Mouse (Mus musculus) ES-E14 (cell line): ENCODE results near the gene Dolk.

Experiments used
- CHD2 ChIP-seq: IDR thresholded peaks from 2 replicates; pipeline ENCODE4 v1.6.1; 2014; ENCODE audit warnings: mild to moderate bottlenecking, low read depth, low read length, inconsistent platforms
- HCFC1 ChIP-seq: IDR thresholded peaks from 2 replicates; pipeline ENCODE4 v1.6.1; 2012; ENCODE audit warnings: low read length, inconsistent platforms, borderline replicate concordance; ENCODE audit not compliant: insufficient read depth
- ZC3H11A ChIP-seq: IDR thresholded peaks from 2 replicates; pipeline ENCODE4 v1.6.1; 2012; ENCODE audit warnings: low read depth, mild to moderate bottlenecking, inconsistent platforms, low read length, borderline replicate concordance
- ZNF384 ChIP-seq: IDR thresholded peaks from 2 replicates; pipeline ENCODE4 v1.6.1; 2012; ENCODE audit warnings: low read depth, low read length, inconsistent platforms

DNA sequence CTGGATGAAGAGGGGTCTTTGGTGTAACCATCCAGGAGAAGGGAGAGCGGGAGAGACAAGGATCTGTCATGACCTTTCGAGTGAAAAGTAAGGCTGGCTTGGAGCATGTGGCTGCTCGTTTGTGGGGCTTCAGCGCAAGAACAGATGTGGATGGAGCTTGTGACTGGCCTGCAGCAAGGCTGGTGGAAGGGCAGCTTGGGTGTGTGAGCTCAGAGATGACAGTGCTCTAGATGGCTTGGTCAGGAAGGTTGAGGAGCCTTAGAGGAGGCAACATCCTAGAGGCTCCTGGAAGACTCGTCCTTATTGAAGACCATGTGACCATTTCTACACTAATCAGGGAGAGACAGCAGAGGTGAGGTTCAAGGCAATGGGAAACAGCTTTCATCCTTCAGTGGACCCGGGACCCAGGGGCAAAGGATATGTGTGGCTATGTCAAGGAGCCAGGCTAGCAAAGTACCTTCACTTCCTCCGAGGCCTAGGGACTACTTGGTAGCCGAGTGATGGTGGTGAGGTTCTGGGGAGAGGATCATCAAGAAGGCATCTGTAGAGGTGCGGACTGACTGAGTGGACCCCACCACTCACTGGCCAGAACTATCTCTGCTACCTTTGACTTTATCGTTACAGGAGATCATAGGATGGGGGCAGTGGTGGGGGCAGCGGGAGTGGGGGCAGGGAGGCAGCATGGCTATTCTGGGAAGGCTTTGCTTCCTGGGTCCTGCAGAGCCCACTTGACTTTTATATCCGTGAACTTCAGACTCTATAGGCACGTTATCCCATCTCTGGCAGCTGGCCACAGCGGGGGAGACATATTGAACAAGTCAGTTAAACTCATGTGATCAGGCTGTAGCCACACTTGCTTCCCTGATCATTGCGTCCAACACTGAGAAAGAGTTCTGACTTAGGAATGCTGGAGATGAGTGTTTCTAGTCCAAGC, 26.7 kb downstream of the Dolk start:
- TF ChIP-seq HCFC1 = no peak
- TF ChIP-seq ZC3H11A = no peak
- no peak for TF ChIP-seq ZNF384
- no peak for TF ChIP-seq CHD2
